9 mouse cellular contexts compared by ENCODE assay signal in the genomic region with DNA sequence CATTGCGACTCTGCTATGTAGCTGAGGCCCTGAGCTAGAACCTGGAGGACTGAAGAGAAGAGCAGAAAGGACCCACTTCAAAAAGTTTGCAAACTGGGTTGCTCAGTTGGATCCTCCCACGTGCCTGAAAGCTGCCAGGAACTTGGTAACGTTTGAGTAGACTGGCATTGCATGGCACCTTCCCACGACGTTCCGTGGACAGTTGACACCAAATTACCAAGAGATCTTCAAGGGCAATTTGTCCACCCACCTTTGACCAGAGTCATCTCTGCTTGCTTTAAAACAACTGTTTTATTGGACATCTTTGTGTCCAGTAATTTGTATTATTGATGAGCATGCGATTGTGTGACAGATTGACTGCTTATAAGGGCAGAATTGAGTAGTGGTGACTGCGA. TPM values are rescaled to one million over a fixed set of nuclear protein-coding genes. Genes with fewer than 3 reads are reported as not detected.
DNase-seq lines count a peak whose midpoint lies in the region; ATAC-seq and TF ChIP-seq lines count a peak whose summit lies in the region.
"Had no signal": no experiment of that assay in that cellular context is flagged by ENCODE, and none has a peak within 500 bp of the region (broad histone marks: within the 10 kb centered on the region; RNA-seq: fewer than 3 reads in every experiment).

A gene (minus strand): TSS at position 96 of the 395 bp plus-strand sequence.

- 49% methylated on average over 8 of the region's 8 CpGs for WGBS in spleen, adult 2 months
- WGBS in limb, embryonic 13.5 days = 53% methylated on average over 8 of the region's 8 CpGs
- 51% methylated on average over 8 of the region's 8 CpGs for WGBS in stomach, embryonic 15.5 days

- no peak for TF ChIP-seq POLR2A in spleen, adult 2 months (IDR thresholded peaks at IDR 0.05; ENCODE audit: low read depth, low read length)

- ATAC-seq in frontal cortex, adult (ENCODE audit: low TSS enrichment) = peak; percentile 51
- ATAC-seq in limb, embryonic 13.5 days (ENCODE audit: low FRiP score, low read depth) = no peak; the same call in 1 of the 2 replicates
- no peak for ATAC-seq in stomach, embryonic 15.5 days (ENCODE audit: insufficient read depth, low FRiP score, low read depth)
- no peak for ATAC-seq in megakaryocyte-erythroid progenitor cell, adult 5-6 weeks (replicated peaks; ENCODE audit: low FRiP score, low TSS enrichment, poor library complexity, severe bottlenecking)

- no peaks in the 10 kb centered on the region for H3K9me3 ChIP-seq in limb, embryonic 13.5 days
- H3K9me3 ChIP-seq in stomach, embryonic 15.5 days = no peaks in the 10 kb centered on the region

- no peak for TF ChIP-seq CTCF in spleen, adult 2 months (IDR thresholded peaks at IDR 0.05; ENCODE audit: extremely low read depth, insufficient read depth, insufficient read length, insufficient replicate concordance)

- peak within 1 kb of the TSS; percentile 67 for H3K27ac ChIP-seq in spleen, adult 2 months (ENCODE audit: insufficient read depth, low read length)
- no peak within 1 kb of the TSS for H3K27ac ChIP-seq in limb, embryonic 13.5 days
- no peak within 1 kb of the TSS for H3K27ac ChIP-seq in stomach, embryonic 15.5 days
- H3K27ac ChIP-seq: macrophage had no signal

- no peak for DNase-seq in frontal cortex, postnatal 10 days (ENCODE audit: low spot score in 2 of 2)
- no peak for DNase-seq in spleen, adult 2 months (ENCODE audit: low read depth in 1 of 2, low spot score in 2 of 2)
- no peak for DNase-seq in spleen, postnatal 10 days (ENCODE audit: low spot score in 2 of 2)
- no peak for DNase-seq in thymus, postnatal 36 days

- peak within 1 kb of the TSS; percentile 94 for H3K4me2 ChIP-seq in limb, embryonic 13.5 days (replicated peaks)
- H3K4me2 ChIP-seq in stomach, embryonic 15.5 days = peak within 1 kb of the TSS; percentile 87

- peak within 1 kb of the TSS; percentile 73 for H3K9ac ChIP-seq in limb, embryonic 13.5 days
- H3K9ac ChIP-seq in stomach, embryonic 15.5 days = peak within 1 kb of the TSS; percentile 27; the same call in 1 of the 2 replicates

- H3K27me3 ChIP-seq in spleen, adult 2 months (ENCODE audit: control insufficient read depth, insufficient read depth, low read length) = no peaks in the 10 kb centered on the region
- peaks cover 51% of the 10 kb centered on the region for H3K27me3 ChIP-seq in limb, embryonic 13.5 days
- peaks cover 21% of the 10 kb centered on the region for H3K27me3 ChIP-seq in stomach, embryonic 15.5 days (replicated peaks)

- peaks cover 2% of the 10 kb centered on the region for H3K4me1 ChIP-seq in spleen, adult 2 months (ENCODE audit: control insufficient read depth, insufficient read depth, insufficient read length)
- no peaks in the 10 kb centered on the region for H3K4me1 ChIP-seq in limb, embryonic 13.5 days
- H3K4me1 ChIP-seq in stomach, embryonic 15.5 days = no peaks in the 10 kb centered on the region

- H3K36me3 ChIP-seq in spleen, adult 2 months (ENCODE audit: control insufficient read depth, insufficient read depth, low read length) = no peaks in the 10 kb centered on the region
- no peaks in the 10 kb centered on the region for H3K36me3 ChIP-seq in limb, embryonic 13.5 days
- no peaks in the 10 kb centered on the region for H3K36me3 ChIP-seq in stomach, embryonic 15.5 days

- peak within 1 kb of the TSS; percentile 70 for H3K4me3 ChIP-seq in spleen, adult 2 months (ENCODE audit: extremely low read depth, insufficient read depth, insufficient read length)
- peak within 1 kb of the TSS; percentile 66 for H3K4me3 ChIP-seq in limb, embryonic 13.5 days
- peak within 1 kb of the TSS; percentile 49 for H3K4me3 ChIP-seq in stomach, embryonic 15.5 days (replicated peaks)

RNA-seq across cellular contexts. Expression of the gene that starts here (rescaled TPM):
- polyA plus RNA-seq in spleen, adult 2 months (2012; rRNA removed) = 2.0 and 3.3 TPM in 2 replicates
- 1.2 and 1.3 TPM in 2 replicates for polyA plus RNA-seq in limb, embryonic 13.5 days (2015; fragmentation: Nextera tagmentation; extraction: Ambion mirVana)
- 0.84 and 0.96 TPM in 2 replicates for polyA plus RNA-seq in stomach, embryonic 15.5 days (2015; fragmentation: Nextera tagmentation; extraction: Ambion mirVana)
- total RNA-seq in megakaryocyte-erythroid progenitor cell, adult 5-6 weeks (2014; fragmentation: Nextera tagmentation) = 7.7 and 9.1 TPM in 2 replicates
- total RNA-seq in megakaryocyte-erythroid progenitor cell, adult 5-6 weeks (2017) = 9.2 and 26.6 TPM in 2 replicates
